Mouse (Mus musculus): ENCODE measurements around the gene Selplg.

GRCm38 (mm10) chr5:113798525-113798924 lies 33.9 kb downstream of the Selplg start:
- no peak for TF ChIP-seq CTCF (IDR thresholded peaks at IDR 0.05; ENCODE audit: borderline replicate concordance, insufficient read depth, low read length)
- TF ChIP-seq POLR2A (IDR thresholded peaks at IDR 0.05; ENCODE audit: low read depth, low read length): no peak

All from embryonic fibroblast, embryonic 13.5 days (primary cell).